Mouse (Mus musculus) forebrain, embryonic 16.5 days (tissue): ENCODE measurements around the gene Pip5kl1. TPM values are rescaled to one million over a fixed set of nuclear protein-coding genes. Genes with fewer than 3 reads are reported as not detected.
A peak's percentile ranks its signal among the peaks of the same experiment; 100 is the strongest.

Source experiments
- ATAC-seq: fragments of 200-750 bp; cut with Nextera tagmentation; 2 replicates; pipeline ENCODE4 v1.8.0; 2017; ENCODE audit warnings: mild to moderate bottlenecking, moderate library complexity
- H3K27ac ChIP-seq: fragments of 300-500 bp; sonication (generic); 2 replicates; pipeline ENCODE4 v1.5.1; 2014; ENCODE audit warnings: low read length, control low read depth
- H3K27me3 ChIP-seq: fragments of 300-500 bp; sonication (generic); replicated peaks from 2 replicates; pipeline ENCODE4 v1.6.1; 2014; ENCODE audit warnings: low read length; ENCODE audit not compliant: control insufficient read depth, insufficient read depth
- H3K36me3 ChIP-seq: fragments of 300-500 bp; sonication (generic); 2 replicates; pipeline ENCODE4 v1.6.1; 2014; ENCODE audit not compliant: control insufficient read depth, insufficient read depth
- H3K4me1 ChIP-seq: fragments of 300-500 bp; sonication (generic); replicated peaks from 2 replicates; pipeline ENCODE4 v1.6.1; 2014; ENCODE audit warnings: low read length; ENCODE audit not compliant: control insufficient read depth, insufficient read depth
- H3K4me2 ChIP-seq: fragments of 300-500 bp; sonication (generic); 2 replicates; pipeline ENCODE4 v1.6.1; 2014; ENCODE audit warnings: mild to moderate bottlenecking, low read length, control low read depth
- H3K4me3 ChIP-seq: fragments of 300-500 bp; sonication (generic); replicated peaks from 2 replicates; pipeline ENCODE4 v1.5.1; 2014; ENCODE audit warnings: mild to moderate bottlenecking, low read length, control low read depth
- H3K9ac ChIP-seq: fragments of 300-500 bp; sonication (generic); replicated peaks from 2 replicates; pipeline ENCODE4 v1.6.1; 2014; ENCODE audit warnings: low read depth, low read length, control low read depth
- H3K9me3 ChIP-seq: fragments of 300-500 bp; sonication (generic); 2 replicates; pipeline ENCODE4 v1.6.1; 2016; ENCODE audit warnings: low read length; ENCODE audit not compliant: control insufficient read depth
- WGBS: fragments of 180-500 bp; shearing (Covaris S2); extraction: QIAGEN DNeasy Blood & Tissue Kit; methylation state at CpG from one replicate; pipeline ENCODE4 v1.1.7; 2014; 5-methylcytosine and 5-hydroxymethylcytosine counted together
- polyA plus RNA-seq: library from polyadenylated mRNA; unstranded; fragments of >200 nt; fragmentation: Nextera tagmentation; extraction: Ambion mirVana; gene quantifications from 2 replicates; pipeline ENCODE4 v1.2.1, GENCODE M21; 2015

The Pip5kl1 gene
- polyA plus RNA-seq, 1 experiment from 2014 or later, result 6.8 TPM

DNA sequence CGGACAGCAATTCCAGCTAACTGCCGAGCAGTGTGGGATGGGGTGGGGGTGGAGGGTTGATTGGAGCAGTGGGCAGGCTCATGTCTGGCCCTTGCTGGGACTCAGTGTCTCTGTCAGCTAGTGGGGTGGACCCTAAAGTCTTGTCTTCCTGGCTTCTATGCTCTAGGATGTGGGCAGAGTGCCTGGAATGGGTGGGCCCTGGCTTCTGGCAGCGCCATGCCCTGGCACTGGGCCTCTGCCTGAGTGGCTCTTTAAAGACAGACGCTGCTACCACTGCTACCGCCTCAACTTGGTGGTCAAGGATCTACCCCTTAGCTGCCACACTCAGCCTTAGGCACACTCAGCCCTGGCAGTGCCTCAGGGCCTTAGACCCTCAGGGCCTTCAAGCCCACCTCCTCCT is 54.1 kb downstream of the Pip5kl1 start:
- Histone ChIP-seq H3K4me3 (no peak overlapping the region), H3K9ac (no peak overlapping the region; the same call in 1 of the 2 replicates), H3K27ac (no peak overlapping the region), H3K9me3 (no peaks in the 10 kb centered on the region), H3K36me3 (no peaks in the 10 kb centered on the region; the same call in 1 of the 2 replicates), H3K4me1 (peaks cover 38% of the 10 kb centered on the region), H3K27me3 (no peaks in the 10 kb centered on the region), H3K4me2 (no peak overlapping the region)
- peak; percentile 32; the same call in 1 of the 2 replicates for ATAC-seq
- WGBS, result 16% methylated on average over 5 of the region's 5 CpGs

DNA sequence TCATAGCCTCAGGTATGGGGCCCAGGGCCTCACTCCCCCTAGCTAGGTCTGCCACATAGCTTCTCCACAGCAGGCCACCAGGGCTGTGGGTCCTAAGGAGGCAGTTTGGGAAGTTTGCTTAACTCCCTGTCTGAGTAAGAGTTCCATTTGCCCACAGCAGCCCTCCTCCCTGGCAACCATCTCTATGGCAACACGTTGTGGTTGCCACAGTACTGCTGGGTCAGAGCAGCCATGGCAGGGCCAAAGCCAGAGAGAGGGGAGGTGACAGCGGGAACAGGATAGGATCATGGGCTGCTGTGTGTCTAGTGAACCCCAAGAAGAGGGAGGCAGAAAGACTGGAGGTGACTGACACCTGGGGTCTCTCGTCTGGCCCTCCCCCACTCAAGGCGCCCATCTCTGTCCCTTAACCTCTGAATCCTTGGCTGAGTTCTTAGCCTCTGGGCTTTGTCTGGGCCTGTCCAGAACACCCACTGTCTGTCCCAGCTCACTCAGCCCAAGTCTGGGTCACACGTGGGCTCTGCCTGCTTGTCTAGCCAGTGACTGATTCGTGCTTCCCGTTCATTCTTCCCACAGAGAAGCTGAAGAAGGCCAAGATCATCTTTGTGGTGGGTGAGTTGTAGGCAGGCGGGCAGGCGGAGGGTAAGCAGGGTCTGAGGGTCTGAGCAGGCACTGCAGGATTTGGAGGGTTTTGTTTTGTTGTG is 54.8 kb downstream of the Pip5kl1 start:
- H3K4me1 ChIP-seq, result peaks cover 38% of the 10 kb centered on the region
- H3K4me3 ChIP-seq, result no peak overlapping the region
- WGBS, result 32% methylated on average over 9 of the region's 9 CpGs
- no peaks in the 10 kb centered on the region for H3K27me3 ChIP-seq
- no peaks in the 10 kb centered on the region; the same call in 1 of the 2 replicates for H3K36me3 ChIP-seq
- no peaks in the 10 kb centered on the region for H3K9me3 ChIP-seq
- H3K9ac ChIP-seq, result 0 out of 2 replicates have a peak overlapping the region, but pooled peaks have one; percentile 11
- ATAC-seq, result peak; percentile 45
- peak overlapping the region; percentile 27; the same call in 1 of the 2 replicates for H3K4me2 ChIP-seq
- no peak overlapping the region for H3K27ac ChIP-seq

DNA sequence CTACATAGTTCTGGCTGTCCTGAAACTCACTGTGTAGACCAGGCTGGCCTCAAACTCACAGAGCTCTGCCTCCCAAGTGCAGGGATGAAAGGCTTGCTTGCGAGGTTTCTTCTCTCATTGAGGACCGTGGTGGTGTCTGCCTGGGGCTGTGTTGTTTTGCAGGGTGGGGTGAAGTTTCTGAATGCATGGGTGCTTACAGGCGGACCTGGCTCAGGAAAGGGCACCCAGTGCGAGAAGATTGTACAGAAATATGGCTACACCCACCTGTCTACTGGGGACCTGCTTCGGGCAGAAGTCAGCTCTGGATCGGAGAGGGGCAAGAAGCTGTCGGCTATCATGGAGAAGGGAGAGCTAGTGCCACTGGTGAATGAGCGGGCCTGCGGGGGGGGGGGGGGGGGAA is 55.4 kb downstream of the Pip5kl1 start:
- no peak for ATAC-seq
- Histone ChIP-seq H3K4me3 (no peak overlapping the region), H3K36me3 (no peaks in the 10 kb centered on the region; the same call in 1 of the 2 replicates), H3K27me3 (no peaks in the 10 kb centered on the region), H3K4me1 (peaks cover 35% of the 10 kb centered on the region), H3K9me3 (no peaks in the 10 kb centered on the region), H3K4me2 (no peak overlapping the region), H3K9ac (no peak overlapping the region), H3K27ac (no peak overlapping the region)
- WGBS, result 77% methylated on average over 7 of the region's 9 CpGs

DNA sequence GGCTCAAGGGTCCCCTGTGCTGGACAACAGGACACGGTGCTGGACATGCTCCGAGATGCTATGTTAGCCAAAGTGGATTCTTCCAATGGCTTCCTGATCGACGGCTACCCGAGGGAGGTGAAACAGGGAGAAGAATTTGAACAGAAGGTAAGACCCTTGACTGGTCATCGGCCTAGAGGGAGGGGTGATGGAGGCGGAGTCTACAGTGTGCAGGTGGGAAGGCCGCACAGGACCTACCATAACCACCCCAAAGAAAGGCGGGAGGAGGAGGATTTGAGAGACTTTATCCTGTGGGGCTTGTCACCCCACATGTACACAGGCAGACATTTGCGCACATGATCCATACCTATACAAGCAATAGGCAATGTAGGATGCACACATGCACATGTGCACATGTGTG is 56.4 kb downstream of the Pip5kl1 start:
- Histone ChIP-seq H3K4me1 (peaks cover 26% of the 10 kb centered on the region), H3K27me3 (no peaks in the 10 kb centered on the region), H3K36me3 (no peaks in the 10 kb centered on the region; the same call in 1 of the 2 replicates), H3K9me3 (no peaks in the 10 kb centered on the region), H3K27ac (no peak overlapping the region), H3K4me2 (no peak overlapping the region), H3K9ac (no peak overlapping the region), H3K4me3 (no peak overlapping the region)
- 93% methylated on average over 10 of the region's 10 CpGs for WGBS
- no peak for ATAC-seq

DNA sequence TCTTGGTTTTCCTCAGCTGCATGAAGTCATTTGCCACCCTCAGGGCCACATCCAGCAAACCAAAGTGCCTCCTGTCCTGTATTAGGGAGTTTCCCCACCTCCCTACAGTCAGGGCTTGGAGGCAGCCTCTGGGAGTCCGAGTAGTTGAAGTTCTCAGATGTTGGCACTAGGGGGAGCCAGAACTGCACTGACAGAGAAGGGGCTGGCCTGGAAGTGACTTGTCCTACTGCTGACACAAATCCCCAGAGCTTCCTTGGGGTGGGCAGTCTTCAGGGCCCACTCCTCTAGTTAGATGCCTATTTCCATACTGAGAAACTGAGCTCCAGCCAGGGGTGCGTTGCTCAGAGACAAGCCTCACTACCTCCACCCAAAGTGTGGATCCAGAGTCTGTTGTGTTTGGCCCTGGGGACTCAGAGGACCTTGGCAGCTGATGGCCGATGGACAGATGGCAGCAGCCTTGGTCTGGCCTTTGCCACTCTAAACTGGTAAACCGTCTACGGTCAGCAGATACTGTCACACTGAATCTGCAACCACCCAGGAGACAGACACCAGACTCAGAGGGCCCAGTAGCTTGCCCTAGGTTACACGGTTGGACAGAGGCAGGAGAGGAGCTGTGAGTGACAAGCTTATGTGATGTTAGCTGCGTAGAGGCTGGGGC is 57.3 kb downstream of the Pip5kl1 start:
- WGBS, result 59% methylated on average over 7 of the region's 7 CpGs

More for the DNA sequence above, 57.3 kb downstream of the Pip5kl1 start:
- no peak overlapping the region for H3K27ac ChIP-seq
- no peak overlapping the region for H3K4me2 ChIP-seq
- no peaks in the 10 kb centered on the region; the same call in 1 of the 2 replicates for H3K36me3 ChIP-seq
- H3K27me3 ChIP-seq, result no peaks in the 10 kb centered on the region
- no peak overlapping the region for H3K4me3 ChIP-seq
- H3K9me3 ChIP-seq, result no peaks in the 10 kb centered on the region
- H3K9ac ChIP-seq, result no peak overlapping the region
- 0 out of 2 replicates have a peak, but pooled peaks have one; percentile 22 for ATAC-seq
- H3K4me1 ChIP-seq, result peaks cover 18% of the 10 kb centered on the region

Other genes starting within 250 kb of the Pip5kl1 start
- gene Ciz1, start 222.5 kb upstream of the Pip5kl1 start, polyA plus RNA-seq, result 64.3 and 64.6 TPM in 2 replicates
- 26.9 and 38.4 TPM in 2 replicates for gene Dnm1, start 221.5 kb upstream of the Pip5kl1 start, polyA plus RNA-seq
- 67.8 and 77.7 TPM in 2 replicates for gene 1110008P14Rik, start 192.9 kb upstream of the Pip5kl1 start, polyA plus RNA-seq
- not detected in 2 replicates for gene Lcn2, start 186.5 kb upstream of the Pip5kl1 start, polyA plus RNA-seq
- gene Ptges2, start 178.9 kb upstream of the Pip5kl1 start, polyA plus RNA-seq, result 35.6 and 42.7 TPM in 2 replicates
- gene Naif1, start 124.3 kb upstream of the Pip5kl1 start, polyA plus RNA-seq, result 7.0 and 7.5 TPM in 2 replicates
- gene Slc25a25, start 123.4 kb upstream of the Pip5kl1 start, polyA plus RNA-seq, result 46.9 and 47.7 TPM in 2 replicates
- 4.7 and 5.6 TPM in 2 replicates for gene Fam102a, start 39.5 kb upstream of the Pip5kl1 start, polyA plus RNA-seq
- gene Dpm2, start 3.9 kb upstream of the Pip5kl1 start, polyA plus RNA-seq, result 136 and 141 TPM in 2 replicates
- gene 9430097D07Rik, start 887 bp downstream of the Pip5kl1 start, polyA plus RNA-seq, result 0.42 and 0.60 TPM in 2 replicates
- 27.4 and 29.6 TPM in 2 replicates for gene St6galnac4, start 12.3 kb downstream of the Pip5kl1 start, polyA plus RNA-seq
- gene St6galnac6, start 24.9 kb downstream of the Pip5kl1 start, polyA plus RNA-seq, result 18.3 and 21.6 TPM in 2 replicates
- 83.8 and 91.2 TPM in 2 replicates for gene Ak1, start 47.0 kb downstream of the Pip5kl1 start, polyA plus RNA-seq
- 27.3 and 31.9 TPM in 2 replicates for gene Eng, start 71.8 kb downstream of the Pip5kl1 start, polyA plus RNA-seq
- 21.5 and 23.7 TPM in 2 replicates for gene Fpgs, start 129.3 kb downstream of the Pip5kl1 start, polyA plus RNA-seq
- gene Cdk9, start 138.3 kb downstream of the Pip5kl1 start, polyA plus RNA-seq, result 82.2 and 85.0 TPM in 2 replicates
- 41.9 and 43.0 TPM in 2 replicates for gene Sh2d3c, start 146.3 kb downstream of the Pip5kl1 start, polyA plus RNA-seq
- 2.8 and 3.5 TPM in 2 replicates for gene 6330409D20Rik, start 166.2 kb downstream of the Pip5kl1 start, polyA plus RNA-seq
- 62.1 and 65.4 TPM in 2 replicates for gene Tor2a, start 182.4 kb downstream of the Pip5kl1 start, polyA plus RNA-seq
- gene Ttc16, start 200.8 kb downstream of the Pip5kl1 start, polyA plus RNA-seq, result 0.41 and 0.62 TPM in 2 replicates
- gene Ptrh1, start 201.0 kb downstream of the Pip5kl1 start, polyA plus RNA-seq, result 5.4 and 6.9 TPM in 2 replicates
- gene Cfap157, start 209.6 kb downstream of the Pip5kl1 start, polyA plus RNA-seq, result 0.58 and 0.66 TPM in 2 replicates